Mouse (Mus musculus) liver, adult 2 months (tissue): ENCODE results near the gene Zkscan16.

ENCODE experiments used
- CTCF ChIP-seq: fragments of 200-500 bp; IDR thresholded peaks from 2 replicates; pipeline ENCODE4 v1.5.1; 2011; ENCODE audit warnings: low read depth, low read length, control low read depth
- POLR2A ChIP-seq: fragments of 200-500 bp; IDR thresholded peaks from 2 replicates; pipeline ENCODE4 v1.6.1; 2011; ENCODE audit warnings: low read length, control low read depth; ENCODE audit not compliant: insufficient read depth; ENCODE audit errors: extremely low read depth

- TF ChIP-seq POLR2A (no peak), CTCF (no peak)
These were observed at the start of gene Zkscan16 for GRCm38 (mm10) chr4:58943420-58944205.
